Mouse (Mus musculus): ENCODE results near the gene 5730480H06Rik. TPM values are rescaled to one million over a fixed set of nuclear protein-coding genes. Genes with fewer than 3 reads are reported as not detected.

5730480H06Rik gene
- total RNA-seq (2014; rRNA removed) (10.4 and 13.9 TPM in 2 replicates), polyA plus RNA-seq (2015; fragmentation: Nextera tagmentation; extraction: Ambion mirVana) (11.9 and 17.1 TPM in 2 replicates)

DNA sequence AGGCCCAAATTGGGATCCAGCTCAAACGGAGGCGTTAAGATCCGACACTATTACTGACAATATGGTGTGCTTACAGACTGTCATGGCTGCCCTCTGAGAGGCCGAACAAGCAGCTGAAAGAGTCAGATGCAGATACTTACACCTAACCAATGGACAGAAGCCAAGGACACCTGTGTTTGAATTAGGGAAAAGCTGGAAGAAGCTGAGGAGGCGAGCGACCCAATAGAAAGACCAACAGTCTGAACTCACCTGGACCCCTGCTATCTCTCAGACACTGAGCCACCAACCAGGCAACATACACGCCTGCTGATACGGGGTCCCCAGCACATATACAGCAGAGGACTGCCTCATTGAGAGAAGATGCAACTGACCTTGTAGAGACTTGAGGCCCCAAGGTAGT is at the start of gene 5730480H06Rik:
TSS of gene 5730480H06Rik (plus strand) at position 301 of the 400 bp plus-strand sequence.
- no peak within 1 kb of the TSS for H3K27ac ChIP-seq (ENCODE audit: low read depth, low read length)
- TF ChIP-seq CTCF (IDR thresholded peaks at IDR 0.05; ENCODE audit: low read depth) = no peak
- no peaks in the 10 kb centered on the region for H3K4me1 ChIP-seq (ENCODE audit: insufficient read depth)
- ATAC-seq (no peak), DNase-seq (no peak)
- H3K4me3 ChIP-seq (ENCODE audit: low read depth, low read length) = no peak within 1 kb of the TSS
- H3K27me3 ChIP-seq (ENCODE audit: insufficient read depth, low read length) = no peaks in the 10 kb centered on the region
- no peak within 1 kb of the TSS for H3K4me2 ChIP-seq (ENCODE audit: low read depth)
- WGBS = 97% methylated on average over 8 of the region's 8 CpGs
- H3K36me3 ChIP-seq (ENCODE audit: insufficient read depth) = no peaks in the 10 kb centered on the region
- no peaks in the 10 kb centered on the region for H3K9me3 ChIP-seq (ENCODE audit: low read length)
- no peak within 1 kb of the TSS for H3K9ac ChIP-seq

GRCm38 (mm10) chr5:48301186-48301585 is 26.6 kb upstream of the 5730480H06Rik start:
- peaks cover 3% of the 10 kb centered on the region; the same call in 1 of the 2 replicates for H3K36me3 ChIP-seq (ENCODE audit: insufficient read depth)
- H3K4me3 ChIP-seq (ENCODE audit: low read depth, low read length) = no peak overlapping the region
- no peaks in the 10 kb centered on the region for H3K27me3 ChIP-seq (ENCODE audit: insufficient read depth, low read length)
- no peaks in the 10 kb centered on the region for H3K9me3 ChIP-seq (ENCODE audit: low read length)
- no peak overlapping the region for H3K9ac ChIP-seq
- ATAC-seq = no peak
- DNase-seq = no peak
- TF ChIP-seq CTCF (IDR thresholded peaks at IDR 0.05; ENCODE audit: low read depth) = no peak
- WGBS = 95% methylated on average over 3 of the region's 3 CpGs
- H3K4me1 ChIP-seq (ENCODE audit: insufficient read depth) = no peaks in the 10 kb centered on the region
- H3K4me2 ChIP-seq (ENCODE audit: low read depth) = no peak overlapping the region
- H3K27ac ChIP-seq (ENCODE audit: low read depth, low read length) = no peak overlapping the region

DNA sequence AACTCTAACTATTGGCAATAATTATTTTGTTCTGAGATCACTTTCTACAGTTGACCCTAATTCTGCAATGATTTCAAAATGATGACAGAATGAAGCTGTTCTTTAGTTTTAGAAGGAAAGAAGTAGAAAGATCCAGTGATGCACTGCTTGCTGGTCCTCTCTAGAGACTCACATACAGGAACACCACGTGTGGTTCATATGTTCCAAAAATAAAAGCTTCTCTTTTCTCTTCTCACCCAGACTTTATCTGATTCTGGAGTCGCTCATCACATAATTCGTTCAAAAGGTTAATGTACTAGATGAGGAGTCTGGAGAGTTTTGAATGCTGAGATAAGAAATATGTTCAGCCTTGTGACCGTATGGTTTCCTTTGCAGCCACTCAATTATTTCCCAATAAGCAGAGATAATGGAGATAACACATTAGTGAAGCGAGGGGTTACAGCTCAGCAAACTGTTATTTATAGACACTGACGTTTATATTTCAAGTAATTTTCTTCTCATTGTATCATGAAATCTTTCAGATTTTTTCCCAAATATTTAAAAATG is 12.6 kb upstream of the 5730480H06Rik start:
- no peak for DNase-seq
- no peak overlapping the region for H3K27ac ChIP-seq (ENCODE audit: low read depth, low read length)
- no peak overlapping the region for H3K9ac ChIP-seq
- H3K27me3 ChIP-seq (ENCODE audit: insufficient read depth, low read length) = no peaks in the 10 kb centered on the region
- WGBS = 81% methylated on average over 6 of the region's 6 CpGs
- no peaks in the 10 kb centered on the region for H3K9me3 ChIP-seq (ENCODE audit: low read length)
- no peak for ATAC-seq
- TF ChIP-seq CTCF (IDR thresholded peaks at IDR 0.05; ENCODE audit: low read depth) = no peak
- no peaks in the 10 kb centered on the region for H3K4me1 ChIP-seq (ENCODE audit: insufficient read depth)
- H3K4me3 ChIP-seq (ENCODE audit: low read depth, low read length) = no peak overlapping the region
- H3K4me2 ChIP-seq (ENCODE audit: low read depth) = no peak overlapping the region
- H3K36me3 ChIP-seq (ENCODE audit: insufficient read depth) = no peaks in the 10 kb centered on the region

DNA sequence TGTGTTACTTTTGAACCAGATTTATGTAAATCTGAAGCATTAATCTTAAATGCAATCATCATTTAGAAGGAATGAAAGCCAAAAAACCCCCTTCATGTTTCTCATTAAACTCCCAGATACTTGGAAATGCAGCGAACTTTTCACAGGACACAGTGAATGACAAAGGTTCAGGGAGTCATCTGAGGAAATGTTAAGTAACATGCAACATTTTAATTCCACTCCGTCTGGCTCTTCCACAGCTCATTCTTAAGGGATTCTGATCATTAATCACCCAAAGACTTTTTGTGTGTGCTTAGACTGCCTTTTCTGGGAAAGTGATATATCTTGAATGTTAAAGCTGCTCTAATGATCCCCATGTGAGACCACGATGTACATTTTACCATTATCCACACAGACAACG is 7.2 kb upstream of the 5730480H06Rik start:
- 68% methylated on average over 4 of the region's 4 CpGs for WGBS
- Histone ChIP-seq H3K4me3 (ENCODE audit: low read depth, low read length) (no peak overlapping the region), H3K27ac (ENCODE audit: low read depth, low read length) (no peak overlapping the region), H3K4me2 (ENCODE audit: low read depth) (no peak overlapping the region), H3K9ac (no peak overlapping the region), H3K27me3 (ENCODE audit: insufficient read depth, low read length) (no peaks in the 10 kb centered on the region), H3K9me3 (ENCODE audit: low read length) (no peaks in the 10 kb centered on the region), H3K36me3 (ENCODE audit: insufficient read depth) (no peaks in the 10 kb centered on the region), H3K4me1 (ENCODE audit: insufficient read depth) (no peaks in the 10 kb centered on the region)
- TF ChIP-seq CTCF (IDR thresholded peaks at IDR 0.05; ENCODE audit: low read depth) = no peak
- no peak for DNase-seq
- ATAC-seq = no peak

GRCm38 (mm10) chr5:48326221-48326620 is 1.5 kb upstream of the 5730480H06Rik start:
- no peak for TF ChIP-seq CTCF (IDR thresholded peaks at IDR 0.05; ENCODE audit: low read depth)
- Histone ChIP-seq H3K27ac (ENCODE audit: low read depth, low read length) (no peak overlapping the region), H3K4me2 (ENCODE audit: low read depth) (no peak overlapping the region)

GRCm38 (mm10) chr5:48329751-48330150 is 2.0 kb downstream of the 5730480H06Rik start:
- Histone ChIP-seq H3K27ac (ENCODE audit: low read depth, low read length) (no peak overlapping the region), H3K9ac (no peak overlapping the region), H3K27me3 (ENCODE audit: insufficient read depth, low read length) (no peaks in the 10 kb centered on the region), H3K4me2 (ENCODE audit: low read depth) (no peak overlapping the region), H3K36me3 (ENCODE audit: insufficient read depth) (no peaks in the 10 kb centered on the region), H3K4me1 (ENCODE audit: insufficient read depth) (no peaks in the 10 kb centered on the region), H3K4me3 (ENCODE audit: low read depth, low read length) (no peak overlapping the region), H3K9me3 (ENCODE audit: low read length) (no peaks in the 10 kb centered on the region)
- ATAC-seq (no peak), DNase-seq (no peak)
- 95% methylated on average over 2 of the region's 2 CpGs for WGBS
- no peak for TF ChIP-seq CTCF (IDR thresholded peaks at IDR 0.05; ENCODE audit: low read depth)

More at GRCm38 (mm10) chr5:48326221-48326620, 1.5 kb upstream of the 5730480H06Rik start:
- DNase-seq (no peak), ATAC-seq (no peak)
- H3K4me3 ChIP-seq (ENCODE audit: low read depth, low read length) = no peak overlapping the region
- H3K4me1 ChIP-seq (ENCODE audit: insufficient read depth) = no peaks in the 10 kb centered on the region
- H3K36me3 ChIP-seq (ENCODE audit: insufficient read depth) = no peaks in the 10 kb centered on the region
- H3K9ac ChIP-seq = no peak overlapping the region
- H3K27me3 ChIP-seq (ENCODE audit: insufficient read depth, low read length) = no peaks in the 10 kb centered on the region
- H3K9me3 ChIP-seq (ENCODE audit: low read length) = no peaks in the 10 kb centered on the region

GRCm38 (mm10) chr5:48330817-48331216 is 3.1 kb downstream of the 5730480H06Rik start:
- Histone ChIP-seq H3K27ac (ENCODE audit: low read depth, low read length) (no peak overlapping the region), H3K9ac (no peak overlapping the region), H3K27me3 (ENCODE audit: insufficient read depth, low read length) (no peaks in the 10 kb centered on the region), H3K4me3 (ENCODE audit: low read depth, low read length) (no peak overlapping the region), H3K4me2 (ENCODE audit: low read depth) (no peak overlapping the region), H3K36me3 (ENCODE audit: insufficient read depth) (no peaks in the 10 kb centered on the region), H3K9me3 (ENCODE audit: low read length) (no peaks in the 10 kb centered on the region), H3K4me1 (ENCODE audit: insufficient read depth) (no peaks in the 10 kb centered on the region)
- ATAC-seq (no peak), DNase-seq (no peak)
- WGBS = 91% methylated on average over 2 of the region's 2 CpGs
- no peak for TF ChIP-seq CTCF (IDR thresholded peaks at IDR 0.05; ENCODE audit: low read depth)
